Mouse (Mus musculus) kidney, postnatal 25 days (tissue): ENCODE results near the gene Gm29776.

ENCODE experiments used
- DNase-seq, 2 experiments: peaks; one replicate each; pipeline ENCODE4 v3.0.0; 2021; ENCODE audit warnings: mixed read lengths in 2 of 2

The Gm29776 gene

DNA sequence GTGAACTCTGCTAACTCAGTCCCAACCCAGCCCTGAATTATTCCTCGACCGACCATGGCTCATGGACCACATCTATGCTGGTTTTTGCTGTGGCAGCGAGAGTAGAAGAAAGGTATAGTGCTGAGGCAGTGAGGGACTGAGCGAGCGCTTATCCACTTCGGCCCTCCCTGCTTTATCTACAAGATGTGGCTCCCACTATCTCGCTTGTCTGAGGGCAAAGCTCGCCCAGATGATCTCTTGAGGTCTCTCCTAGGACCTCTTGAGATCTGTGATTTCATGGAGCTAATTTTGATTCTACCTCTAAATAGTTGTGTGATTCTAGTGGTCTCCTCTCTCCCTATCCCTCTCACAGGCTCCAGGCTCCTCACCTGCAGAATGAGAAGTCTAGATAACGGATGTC, 10.4 kb upstream of the Gm29776 start:
- no peak for DNase-seq

DNA sequence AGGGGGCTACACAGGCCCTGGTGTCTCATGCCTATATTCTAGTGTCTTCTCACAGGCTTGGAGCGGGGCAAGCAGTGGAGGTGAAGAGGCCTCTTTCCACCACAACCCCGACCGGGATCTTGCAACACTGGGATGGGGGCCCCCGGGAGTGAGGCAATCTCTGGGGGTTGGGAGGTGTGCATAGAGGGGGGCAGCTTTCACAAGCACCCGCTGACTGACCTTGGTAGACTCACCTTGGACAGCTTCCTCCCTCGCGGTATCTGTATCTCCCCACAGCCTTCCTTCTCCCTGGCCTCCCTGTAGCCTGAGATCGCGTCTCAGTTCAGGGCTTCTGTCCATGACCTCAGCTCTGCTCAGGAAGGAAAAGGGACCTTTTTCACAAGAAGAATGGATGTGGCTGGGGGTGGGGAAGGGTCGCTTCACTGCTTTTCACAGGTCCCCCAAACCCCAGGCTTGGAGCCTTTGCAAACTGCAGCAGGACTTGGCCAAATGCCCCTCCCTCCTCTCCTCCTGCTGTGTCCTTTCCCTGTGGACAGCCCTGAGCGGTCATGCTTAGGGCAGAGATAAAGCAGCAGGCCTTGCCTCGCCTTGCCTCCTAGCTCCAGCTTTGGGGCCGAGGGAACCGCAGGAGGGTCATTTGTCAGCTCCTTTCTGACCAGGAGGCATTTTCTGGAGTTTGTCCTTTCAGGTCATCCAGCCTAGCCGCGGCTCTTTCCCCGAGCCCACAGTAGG, 8.1 kb upstream of the Gm29776 start:
- DNase-seq, result no peak

DNA sequence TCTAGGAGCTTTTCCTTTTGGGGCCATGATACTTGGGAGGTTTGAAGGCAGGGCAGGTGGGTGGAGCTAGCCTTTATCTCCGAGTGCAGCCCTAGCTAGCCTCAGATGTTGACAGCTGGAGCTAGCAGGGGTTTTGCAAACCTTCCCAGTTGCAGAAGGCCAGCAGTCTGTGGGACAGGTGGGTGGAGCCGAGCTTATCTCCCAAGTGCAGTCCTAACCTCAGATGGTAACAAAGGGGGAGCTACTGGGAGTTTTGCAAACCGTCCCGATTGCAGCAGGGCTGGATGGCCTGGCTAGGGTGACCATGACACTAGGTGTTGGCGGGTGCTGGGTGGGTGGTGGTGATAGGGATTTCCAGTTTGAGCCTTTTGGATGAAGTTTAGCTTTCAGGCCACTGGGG, 7.2 kb upstream of the Gm29776 start:
- DNase-seq, result no peak

DNA sequence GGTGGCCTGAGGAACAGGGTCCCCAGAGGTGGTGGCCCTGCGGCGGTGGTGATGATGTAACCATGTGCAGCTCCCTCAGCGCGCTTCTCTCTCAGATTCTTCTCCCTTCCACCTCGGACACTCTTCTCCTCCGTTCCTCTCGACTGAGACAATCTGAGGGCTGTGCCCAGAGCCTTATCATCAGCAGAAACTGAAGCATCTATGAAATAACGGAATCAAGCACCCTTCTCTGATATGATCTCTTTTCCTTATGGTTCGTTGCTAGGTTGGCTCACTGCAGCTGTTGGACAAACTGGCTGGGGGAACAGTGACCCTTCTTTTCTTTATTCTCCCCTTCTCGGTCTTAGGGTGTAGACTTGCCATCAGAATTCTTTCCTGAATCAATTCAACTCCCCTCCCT, 4.6 kb upstream of the Gm29776 start:
- DNase-seq, result no peak

DNA sequence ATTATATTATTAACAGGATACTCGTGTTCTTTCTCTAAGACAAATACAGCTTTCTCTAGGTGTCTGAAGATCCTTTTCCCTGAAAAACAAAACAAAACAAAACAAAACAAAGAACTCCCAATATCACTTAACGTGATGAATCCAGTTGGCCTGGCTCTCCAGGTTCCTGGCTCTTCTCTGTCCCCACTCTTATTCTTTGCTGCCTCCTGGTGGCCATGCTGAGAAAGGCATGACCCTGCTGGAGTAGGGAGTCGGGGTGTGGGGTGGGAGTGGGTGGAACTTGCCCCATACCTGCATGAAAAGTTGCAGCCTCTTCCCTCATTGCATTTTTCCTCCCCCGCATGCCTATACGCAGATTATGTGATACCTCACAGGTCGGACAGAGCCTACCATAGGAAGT, 2.7 kb upstream of the Gm29776 start:
- peak; percentile 79 to 85 for DNase-seq

DNA sequence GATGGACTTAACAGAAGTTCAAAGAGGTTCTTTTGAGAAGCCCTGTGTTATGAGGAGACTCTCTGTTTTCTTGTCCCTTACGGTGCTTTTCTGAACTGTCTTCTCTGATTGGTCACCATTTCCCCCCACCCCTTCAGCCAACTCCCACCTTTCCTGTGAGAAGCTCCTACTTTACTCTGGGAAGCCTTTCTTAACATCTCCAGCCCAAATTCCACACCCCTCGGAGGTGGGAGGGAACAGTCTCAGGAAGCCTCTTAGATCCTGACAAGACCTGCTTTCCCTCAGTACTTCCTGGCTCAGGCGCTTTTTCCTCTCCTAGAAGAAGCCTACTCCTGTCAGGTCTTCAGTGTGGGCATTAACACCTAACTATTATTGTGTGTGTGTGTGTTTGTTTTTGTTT, 953 bp upstream of the Gm29776 start:
- DNase-seq, result no peak

DNA sequence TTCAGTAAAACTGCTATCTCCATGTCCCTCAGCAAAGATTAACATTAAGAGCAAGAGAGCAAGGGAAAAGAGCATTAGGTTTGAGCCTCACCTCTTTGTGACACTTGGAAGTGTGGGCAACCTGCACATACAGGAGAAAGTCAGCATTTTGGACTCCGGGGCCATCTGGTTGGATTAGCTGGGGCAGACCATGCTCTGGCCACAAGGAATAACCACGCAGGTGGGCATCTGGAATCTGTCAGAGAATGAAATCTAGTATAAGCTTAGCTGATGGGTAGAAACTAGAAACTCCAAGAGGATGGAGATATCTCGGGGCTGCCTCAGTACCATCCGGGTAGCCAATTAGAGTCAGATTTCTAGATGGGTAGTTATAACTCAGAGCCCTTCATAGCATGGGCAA, 1.9 kb downstream of the Gm29776 start:
- no peak for DNase-seq

DNA sequence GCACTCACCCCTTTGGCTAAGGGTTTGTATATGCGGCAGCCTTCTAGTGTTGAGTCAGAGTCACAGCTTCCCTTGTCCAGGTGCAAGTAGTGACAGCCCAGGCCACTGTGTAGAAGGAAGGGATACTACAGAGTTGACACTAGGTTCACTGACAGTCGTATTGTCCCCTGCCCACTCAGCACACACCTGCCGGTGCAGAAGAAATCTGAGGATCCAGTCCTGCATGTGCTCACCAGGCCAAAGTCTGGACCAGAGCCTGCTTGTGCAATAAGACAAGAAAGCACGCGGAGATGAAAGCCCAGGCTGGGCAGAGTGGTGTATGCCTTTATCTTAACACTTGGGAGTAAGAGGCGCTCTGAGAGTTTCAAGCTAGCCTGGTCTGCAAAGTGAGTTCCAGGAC, 3.6 kb downstream of the Gm29776 start:
- no peak for DNase-seq

DNA sequence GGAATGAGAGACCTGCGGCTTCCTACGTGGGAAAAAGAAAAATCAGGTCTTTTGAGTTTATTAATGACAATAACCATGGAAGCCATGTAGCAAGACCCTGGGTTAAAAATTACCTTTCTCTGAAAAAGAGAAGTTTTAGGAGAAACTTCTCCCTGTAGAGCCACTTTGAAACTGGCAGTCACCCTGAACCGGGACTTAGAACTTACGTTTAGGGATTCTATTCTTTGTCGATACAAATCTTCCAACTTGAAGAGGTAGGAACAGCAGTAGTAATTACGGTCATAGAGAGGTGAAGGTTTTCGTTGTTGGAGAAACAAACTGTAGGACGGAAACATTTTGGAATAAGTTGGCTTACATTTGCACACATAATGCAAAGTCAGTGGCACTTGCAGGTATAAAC, 11.4 kb downstream of the Gm29776 start:
- no peak for DNase-seq

DNA sequence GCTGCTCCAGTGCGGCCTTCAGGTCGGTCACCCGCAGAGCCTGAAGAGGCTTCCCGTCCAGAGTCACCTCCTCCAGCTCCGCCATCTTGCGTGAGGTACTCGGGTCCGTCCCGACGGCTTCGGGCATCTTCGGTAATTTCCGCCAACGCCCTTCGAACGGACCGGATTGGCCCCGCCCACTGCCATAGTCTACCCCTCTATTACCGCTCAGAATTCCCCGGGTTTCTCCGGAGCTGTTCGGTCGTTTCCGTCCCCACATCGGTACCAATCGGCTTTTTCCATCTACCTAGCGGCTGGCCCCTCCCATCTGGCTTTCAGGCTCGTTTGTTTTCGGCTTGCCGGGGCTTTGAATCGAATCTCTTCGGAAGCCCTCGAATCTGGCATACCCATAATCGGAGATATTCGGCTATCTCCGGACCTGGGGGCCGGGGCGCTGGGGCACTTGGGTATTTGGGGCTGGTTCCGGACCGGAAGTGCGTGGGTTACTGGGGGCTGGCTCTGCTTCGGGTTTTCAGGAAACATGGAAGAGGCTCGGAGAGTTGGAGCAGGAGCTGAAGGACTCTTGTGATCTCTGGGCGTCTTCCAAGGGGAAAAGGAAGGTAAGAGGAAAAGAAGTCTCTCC, 12.0 kb downstream of the Gm29776 start, which contains the start of gene Acin1:
Gene Acin1 (minus strand): TSS at position 410 of the 622 bp plus-strand sequence.
- peak; percentile 100 for DNase-seq

DNA sequence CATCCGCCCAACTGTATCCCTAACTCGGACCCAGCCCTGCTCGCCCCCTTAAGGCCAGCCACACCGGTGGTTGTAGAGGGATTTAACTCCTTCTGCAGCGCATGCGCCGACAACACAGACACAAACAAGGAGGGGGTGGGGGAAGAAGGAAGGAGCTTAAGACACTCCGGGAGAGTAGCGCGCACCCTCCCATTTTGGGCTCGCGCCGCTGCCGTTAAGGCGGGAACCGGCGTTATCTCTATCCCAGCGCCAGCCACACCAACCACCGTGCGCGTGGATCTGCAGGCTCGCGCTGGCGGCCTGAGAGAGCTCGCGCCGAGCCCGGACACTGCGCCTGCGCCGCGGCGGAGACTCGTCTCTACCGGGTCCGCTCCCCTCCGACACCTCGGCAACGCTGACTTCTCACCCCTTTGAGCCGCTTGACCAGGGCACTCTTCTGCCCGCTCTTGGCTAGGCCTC, 12.5 kb downstream of the Gm29776 start, which contains the start of gene 1700123O20Rik:
Gene 1700123O20Rik (plus strand): TSS at position 154 of the 459 bp plus-strand sequence.
- DNase-seq, result peak; percentile 79 to 88

DNA sequence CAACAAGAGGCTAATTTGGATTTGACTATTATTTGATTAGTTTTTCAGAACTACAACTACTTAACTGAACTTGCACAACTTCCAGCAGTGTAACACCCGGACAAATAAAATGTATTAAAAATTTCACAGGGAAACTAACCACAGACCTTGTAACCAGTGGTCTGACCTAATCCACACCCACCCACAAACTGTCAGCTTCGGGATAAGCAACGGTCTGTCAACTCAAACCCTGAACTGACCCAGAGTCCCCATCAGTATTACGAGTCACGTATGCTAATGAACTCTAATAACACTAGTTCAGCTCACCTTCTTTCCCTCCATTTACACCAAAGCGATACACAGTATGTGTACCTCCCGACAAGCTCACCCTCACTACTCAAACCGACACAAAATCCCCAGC, 13.2 kb downstream of the Gm29776 start:
- DNase-seq, result no peak

DNA sequence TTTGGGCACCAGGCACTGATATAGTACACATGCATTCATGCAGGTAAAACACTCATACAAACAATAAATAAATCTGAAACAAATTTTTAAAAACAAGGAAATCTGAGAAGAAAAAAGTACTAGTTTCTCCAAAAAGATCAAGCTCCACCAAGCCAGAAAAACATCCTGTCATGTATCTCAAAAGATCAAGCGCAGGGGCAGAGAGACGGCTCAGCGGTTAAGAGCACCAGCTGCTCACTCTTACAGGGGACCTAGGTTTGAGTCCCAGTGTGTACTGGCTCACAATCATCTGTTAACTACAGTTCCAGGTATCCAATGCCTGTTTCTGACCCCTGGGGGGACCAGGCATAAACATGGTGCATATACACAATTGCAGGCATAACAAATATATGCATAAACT, 16.2 kb downstream of the Gm29776 start:
- no peak for DNase-seq

DNA sequence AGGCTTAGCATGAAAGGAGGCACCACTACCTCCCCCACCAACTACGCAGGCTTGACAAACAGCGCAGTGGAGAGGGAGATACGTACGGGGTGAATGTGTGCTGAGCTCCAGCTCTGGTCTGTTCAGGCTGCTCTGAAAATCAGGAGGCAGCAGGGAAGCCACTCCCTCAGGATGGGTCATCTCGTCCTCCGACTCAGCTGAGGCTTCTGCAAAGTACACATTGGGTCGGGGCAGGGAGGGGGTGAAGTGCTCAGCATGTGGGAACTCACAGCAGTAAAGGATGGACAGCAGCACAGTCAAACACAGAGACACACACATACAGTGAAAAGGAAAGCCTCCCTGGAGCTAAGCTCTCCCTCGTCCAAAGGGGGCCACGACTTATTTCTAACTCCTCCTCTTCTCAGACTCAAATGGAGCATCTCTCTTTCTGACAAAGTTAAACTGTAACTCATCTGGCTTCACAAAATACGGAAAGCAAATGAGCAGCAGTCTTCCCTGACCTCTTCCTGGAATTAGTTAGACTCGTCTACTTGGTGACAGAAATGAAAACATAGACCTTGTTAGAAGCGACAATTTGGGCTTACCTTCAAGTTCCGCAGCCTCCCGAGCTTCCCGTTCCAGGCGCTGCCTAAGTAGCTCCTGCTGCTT, 19.9 kb downstream of the Gm29776 start:
- no peak for DNase-seq

DNA sequence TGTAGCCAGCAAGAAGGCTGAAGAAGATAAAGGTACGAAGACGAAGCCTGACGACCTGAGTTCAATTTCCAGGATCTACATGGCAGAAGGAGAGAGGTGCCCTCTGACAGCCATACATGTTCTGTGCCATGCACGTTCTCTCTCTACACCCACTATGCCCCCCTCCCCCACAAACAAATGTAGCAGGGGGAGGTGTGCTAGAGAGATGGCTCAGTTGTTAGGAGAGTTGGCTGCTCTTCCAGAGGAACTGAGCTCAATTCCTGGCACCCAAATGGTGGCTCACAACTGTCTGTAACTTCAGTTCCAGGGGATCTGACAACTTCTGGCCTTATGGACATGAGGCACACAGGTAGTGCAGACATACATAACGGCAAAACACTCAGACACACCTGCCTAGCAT, 22.3 kb downstream of the Gm29776 start:
- DNase-seq, result no peak

DNA sequence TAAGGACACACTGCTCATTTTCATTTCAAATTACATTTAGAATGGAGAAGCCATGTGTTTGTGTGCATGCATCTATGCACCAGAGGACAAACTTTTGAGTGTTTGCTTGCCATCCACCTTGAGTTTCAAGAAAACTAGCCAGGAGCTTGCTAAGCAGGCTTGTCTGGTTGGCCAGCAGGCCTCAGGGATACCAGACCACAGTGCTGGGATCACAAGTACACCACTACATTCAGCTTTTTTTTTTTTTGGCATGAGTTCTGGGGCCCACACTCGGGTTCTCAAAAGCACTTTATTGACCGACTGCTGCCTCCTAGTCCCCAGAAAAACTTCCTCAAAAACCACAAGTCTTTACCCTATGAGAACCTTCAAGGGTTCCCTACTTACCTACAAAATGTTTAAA, 24.3 kb downstream of the Gm29776 start:
- DNase-seq, result no peak

DNA sequence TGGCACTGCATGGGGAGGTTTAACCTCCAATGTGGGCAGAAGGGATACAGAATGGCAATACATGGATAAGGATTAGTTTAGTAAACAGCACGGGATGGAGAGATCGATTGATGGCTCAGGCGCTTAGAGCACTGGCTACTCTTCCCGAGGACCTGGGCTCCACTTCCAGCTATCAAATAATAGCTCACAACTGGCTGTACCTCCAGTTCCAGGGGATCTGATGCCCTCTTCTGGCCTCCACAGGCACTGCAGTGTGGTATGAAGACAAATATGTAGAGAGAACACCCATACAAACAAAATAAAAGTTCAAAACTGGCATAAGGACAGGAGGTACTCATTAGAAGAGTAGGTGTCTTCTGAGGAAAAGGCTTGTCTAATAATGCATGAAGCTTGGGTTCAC, 29.3 kb downstream of the Gm29776 start:
- peak in 1 of 2 experiments; percentile 75 for DNase-seq

DNA sequence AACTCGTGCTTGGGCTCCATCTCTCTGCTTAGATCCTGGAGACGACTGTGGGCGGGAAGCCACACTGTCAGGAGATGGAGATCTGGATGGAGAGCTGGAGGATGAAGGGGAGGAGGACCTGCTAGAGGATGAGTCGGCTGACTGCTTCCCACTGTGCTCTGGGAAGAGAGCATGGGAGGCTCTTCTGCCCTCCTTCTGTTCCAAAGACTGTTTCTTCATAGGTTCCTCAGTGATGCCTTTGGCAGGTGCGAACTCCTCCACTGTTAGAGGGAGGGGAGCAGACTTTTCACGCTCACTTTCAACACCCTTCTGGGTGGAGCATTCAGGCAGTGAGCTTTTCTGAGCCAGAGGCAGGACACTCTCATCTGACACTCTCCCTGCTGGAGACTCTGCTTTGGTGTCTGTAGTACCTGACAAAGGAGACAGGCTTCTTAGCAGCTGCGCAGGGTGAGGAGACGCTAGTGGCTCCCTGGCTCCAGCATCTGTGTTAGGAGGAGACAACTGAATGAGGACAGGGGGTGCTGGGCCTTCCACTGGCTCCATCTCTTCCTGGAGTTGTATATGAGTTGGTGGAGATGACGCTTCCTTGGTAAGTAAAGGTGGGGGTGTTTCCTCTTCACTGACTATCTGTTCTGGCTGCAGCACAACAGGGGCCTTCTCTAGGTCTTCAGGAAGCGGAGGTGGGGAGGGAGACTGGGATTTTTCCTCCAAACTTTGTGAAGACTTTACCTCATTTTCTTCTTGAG, 34.0 kb downstream of the Gm29776 start:
- DNase-seq, result no peak

DNA sequence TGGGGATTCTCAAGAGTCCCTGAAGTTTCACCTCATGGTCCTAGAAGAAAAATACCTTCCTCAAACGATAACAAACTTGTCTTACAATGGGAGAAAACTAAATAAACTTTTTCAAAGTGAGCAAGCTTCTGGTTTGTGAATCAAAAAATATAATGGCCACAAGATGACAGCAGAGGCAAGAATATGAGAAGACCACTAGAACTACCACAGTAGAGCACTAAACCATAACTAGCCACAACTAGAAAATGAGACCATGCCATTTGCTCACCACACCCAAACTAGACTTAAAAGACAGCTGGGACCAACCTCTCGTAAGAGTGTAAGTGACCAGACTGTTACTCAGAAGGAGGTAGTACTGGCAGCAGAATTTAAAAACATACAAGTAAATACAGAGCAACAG, 38.6 kb downstream of the Gm29776 start:
- DNase-seq, result peak in 1 of 2 experiments; percentile 38

DNA sequence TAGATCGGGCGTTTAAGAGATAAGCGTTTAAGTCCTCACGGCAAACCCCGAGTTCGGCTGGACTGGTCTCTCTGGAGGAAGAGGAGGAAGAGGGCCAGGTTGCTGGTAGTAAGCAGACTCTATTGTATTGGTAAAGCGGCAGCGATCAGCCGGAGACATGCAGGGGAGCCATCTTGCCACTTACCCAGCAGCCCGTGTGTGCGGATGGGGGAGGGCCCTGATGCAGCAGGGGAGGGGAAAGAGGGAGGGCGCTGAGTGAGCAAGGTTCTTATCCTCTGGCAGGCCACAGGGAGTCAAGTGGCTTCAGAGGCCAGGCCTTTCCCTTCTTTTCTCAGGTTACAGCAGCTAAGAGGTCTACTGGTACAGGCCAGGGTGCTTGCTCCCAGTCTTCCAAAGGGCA, 45.1 kb downstream of the Gm29776 start:
- DNase-seq, result peak; percentile 92 to 95

DNA sequence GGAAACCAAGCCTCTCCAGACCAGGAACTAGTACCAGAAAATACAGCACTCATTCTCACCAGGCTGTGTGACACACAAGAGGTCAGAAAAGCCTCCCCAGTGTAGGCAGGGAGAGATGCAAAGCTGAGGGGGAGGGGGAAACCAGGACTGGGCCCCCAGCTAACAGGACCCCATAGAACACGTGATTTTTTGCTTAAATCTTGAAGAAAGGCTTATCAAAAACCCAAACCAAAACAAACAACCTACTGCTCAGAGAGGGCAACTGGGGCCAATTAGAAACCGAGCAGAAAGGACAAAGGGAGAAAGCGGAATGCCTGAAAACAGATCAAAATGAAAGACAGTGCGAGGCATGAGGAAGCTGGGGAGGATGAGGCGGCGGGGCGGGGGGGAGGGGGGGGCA, 45.8 kb downstream of the Gm29776 start:
- no peak for DNase-seq

DNA sequence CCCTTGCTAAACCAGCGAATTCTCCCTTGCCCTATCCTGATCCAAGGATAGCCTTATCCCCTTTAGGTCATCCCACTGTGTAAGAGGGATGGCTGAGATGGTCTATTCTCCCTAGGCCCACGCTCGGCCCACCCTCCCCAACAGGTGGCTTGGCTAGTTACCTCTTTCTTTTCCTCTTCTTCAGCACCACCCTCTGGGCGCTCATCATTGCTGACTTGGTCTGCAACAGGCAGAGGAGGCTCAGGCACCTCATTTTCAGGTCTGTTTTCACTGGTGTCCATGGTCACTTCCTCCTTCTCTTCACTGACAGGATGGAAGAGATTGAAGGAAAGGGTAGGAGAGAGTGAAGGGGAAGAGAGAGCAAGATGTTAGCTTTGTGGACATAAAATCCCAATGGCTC, 47.1 kb downstream of the Gm29776 start:
- DNase-seq, result no peak
